Mouse (Mus musculus): Measurements from ENCODE around the gene Calb2. TPM values are rescaled to one million over a fixed set of nuclear protein-coding genes. Genes with fewer than 3 reads are reported as not detected.

Calb2 gene
- 10 to 100 TPM; 25.8 to 44.1 TPM for total RNA-seq (2021)

DNA sequence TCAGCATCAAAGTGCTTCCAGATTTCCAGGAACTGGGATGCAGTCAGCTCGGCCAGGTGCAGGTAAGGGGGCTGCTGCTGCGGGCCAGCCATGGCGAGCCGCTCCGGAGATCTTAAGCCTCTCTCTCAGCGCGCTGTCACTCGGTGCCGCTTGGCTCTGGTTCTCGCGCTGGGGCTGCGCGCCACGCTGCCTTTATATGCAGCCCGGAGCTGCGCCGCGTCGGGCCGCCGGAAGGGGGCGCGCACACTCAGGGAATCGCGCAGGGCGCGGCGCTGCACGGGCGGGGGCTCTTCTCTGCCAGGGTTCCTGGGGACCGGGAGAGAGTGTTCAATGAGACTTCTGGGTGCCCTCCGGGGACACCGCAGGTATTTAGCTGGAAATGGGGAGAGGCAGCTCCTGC lies at the start of gene Calb2:
Gene Calb2 (minus strand): TSS at position 165 of the 400 bp plus-strand sequence.
- intact Hi-C loops (cut with DNase I): loop anchor here (10.0 kb wide), 2 partner anchors 307 to 447 kb away; partner anchors contain the start of gene Vac14
- DNase-seq: peak; percentile 86

DNA sequence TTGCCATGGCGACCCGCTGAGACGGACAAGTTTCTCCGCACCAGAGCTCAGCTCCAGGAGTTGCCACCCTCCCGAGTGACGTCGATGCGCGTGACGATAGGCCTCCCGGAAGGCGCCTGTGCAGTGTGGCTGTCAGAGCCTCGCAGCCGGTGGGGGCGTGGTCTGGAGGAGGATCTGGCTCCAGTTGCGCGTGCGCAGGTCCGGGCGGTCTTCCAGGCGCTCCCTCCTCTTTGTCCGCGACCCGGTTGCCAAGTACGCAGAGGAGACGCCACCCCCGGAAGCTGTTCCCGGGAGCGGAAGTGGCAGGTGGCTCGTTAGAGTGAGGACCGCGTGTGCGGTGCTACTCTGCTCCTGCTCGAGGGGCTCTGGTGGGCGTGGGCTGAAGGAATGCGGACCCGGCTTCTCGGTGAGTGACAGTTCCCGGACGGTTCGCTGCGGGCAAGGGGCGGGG lies 49.7 kb upstream of the Calb2 start:
- DNase-seq: peak; percentile 100
- intact Hi-C loops (cut with DNase I): no loop called here

DNA sequence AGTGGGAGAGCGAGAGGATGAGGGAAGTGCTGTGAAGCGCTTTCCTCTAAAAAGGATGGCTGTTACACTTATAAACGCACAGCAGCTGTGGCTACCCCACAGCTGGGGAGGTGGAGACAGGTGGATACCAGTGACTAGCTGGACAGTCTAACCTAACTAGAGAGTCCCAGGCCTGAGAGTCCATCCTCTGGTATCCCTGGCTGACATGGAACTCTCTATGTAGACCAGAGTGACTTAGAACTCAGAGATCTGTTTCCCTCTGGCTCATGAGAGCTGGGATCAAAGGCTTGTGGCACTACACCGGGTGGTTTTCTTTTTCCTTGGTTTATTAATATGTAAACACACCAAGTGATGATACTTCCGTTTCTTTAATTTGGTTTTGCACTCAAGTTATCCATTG lies 49.2 kb upstream of the Calb2 start:
- intact Hi-C loops (cut with DNase I): no loop called here
- no peak for DNase-seq

DNA sequence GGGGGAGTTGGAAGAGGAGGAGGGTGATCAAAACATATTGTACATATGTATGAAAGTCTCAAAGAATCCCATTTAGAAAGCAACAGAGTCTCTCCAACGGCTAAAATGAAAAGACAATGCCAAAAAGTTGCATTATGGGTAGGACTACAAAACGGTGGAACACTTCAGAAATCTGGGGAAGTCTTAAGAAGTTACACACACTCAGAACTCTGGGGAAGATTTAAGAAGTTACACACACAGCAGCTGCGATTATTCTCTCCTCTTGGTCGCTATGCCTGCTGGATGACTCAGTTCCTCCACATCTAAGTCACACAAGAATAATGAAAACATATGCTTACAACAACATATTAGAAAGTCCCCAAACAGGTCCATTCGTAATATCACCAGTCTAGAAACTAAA lies 48.2 kb upstream of the Calb2 start:
- no peak for DNase-seq
- intact Hi-C loops (cut with DNase I): no loop called here

DNA sequence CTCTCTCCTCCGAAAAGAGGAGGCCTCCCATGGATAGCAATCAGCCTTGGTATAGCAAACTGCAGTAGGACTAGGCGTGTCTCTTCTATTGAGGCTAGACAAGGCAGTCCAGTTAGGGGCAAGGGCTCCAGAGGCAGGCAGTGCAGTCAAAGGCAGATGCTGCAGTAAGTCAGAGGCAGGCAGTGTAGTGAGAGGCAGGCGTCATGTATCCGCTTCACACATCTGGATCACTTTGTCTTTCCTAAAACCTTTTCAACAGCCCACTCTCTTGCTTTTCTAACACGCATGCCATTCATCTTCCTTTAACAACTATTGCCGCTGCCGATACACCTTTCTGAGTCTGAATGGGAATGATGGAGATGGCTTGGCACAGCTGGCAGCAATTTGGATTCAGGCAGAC lies 47.4 kb upstream of the Calb2 start, which contains the start of gene Cmtr2:
Gene Cmtr2 (plus strand): TSS at position 301 of the 400 bp plus-strand sequence.
- DNase-seq: no peak
- intact Hi-C loops (cut with DNase I): no loop called here

DNA sequence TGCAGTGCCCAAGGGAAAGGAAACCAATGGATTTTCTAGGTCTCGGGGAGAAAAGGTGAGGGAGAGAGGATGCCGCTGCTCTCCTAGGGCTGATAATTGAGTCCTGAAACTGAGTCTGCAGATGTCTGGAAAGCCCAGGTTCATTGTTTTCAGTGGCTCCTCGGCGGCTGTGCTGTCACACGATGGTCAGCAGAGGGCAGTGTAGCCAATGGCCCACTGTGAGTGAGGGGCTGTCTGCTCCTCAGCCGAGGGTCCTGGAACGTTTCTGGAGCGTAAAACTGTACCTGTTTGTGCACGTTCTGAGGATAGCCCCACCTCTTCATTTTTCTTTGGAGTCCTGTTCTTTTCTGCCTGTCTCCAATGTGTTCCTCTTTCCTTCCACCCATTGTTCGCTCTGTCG lies 33.8 kb upstream of the Calb2 start:
- DNase-seq: peak; percentile 32
- intact Hi-C loops (cut with DNase I): no loop called here

DNA sequence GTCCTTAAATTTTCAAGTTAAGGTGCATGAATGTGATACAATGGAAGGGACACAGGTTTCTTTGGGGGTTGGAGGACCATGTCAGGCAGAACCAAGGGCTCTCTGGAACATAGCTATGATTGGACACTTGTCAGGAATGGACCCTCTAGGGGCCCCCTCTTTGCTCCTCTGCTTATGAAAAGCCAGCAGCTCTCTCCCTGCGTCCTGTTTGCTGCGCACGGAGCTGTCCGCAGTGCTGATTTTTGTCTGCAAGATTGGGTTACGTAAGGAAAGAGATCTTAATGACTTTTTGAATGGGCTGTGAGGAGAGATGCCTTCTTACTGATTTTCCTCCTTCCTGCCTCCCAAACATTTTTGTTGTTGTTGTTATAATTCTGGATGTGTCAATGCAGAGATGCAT lies 28.7 kb upstream of the Calb2 start:
- intact Hi-C loops (cut with DNase I): no loop called here
- peak; percentile 24 for DNase-seq

DNA sequence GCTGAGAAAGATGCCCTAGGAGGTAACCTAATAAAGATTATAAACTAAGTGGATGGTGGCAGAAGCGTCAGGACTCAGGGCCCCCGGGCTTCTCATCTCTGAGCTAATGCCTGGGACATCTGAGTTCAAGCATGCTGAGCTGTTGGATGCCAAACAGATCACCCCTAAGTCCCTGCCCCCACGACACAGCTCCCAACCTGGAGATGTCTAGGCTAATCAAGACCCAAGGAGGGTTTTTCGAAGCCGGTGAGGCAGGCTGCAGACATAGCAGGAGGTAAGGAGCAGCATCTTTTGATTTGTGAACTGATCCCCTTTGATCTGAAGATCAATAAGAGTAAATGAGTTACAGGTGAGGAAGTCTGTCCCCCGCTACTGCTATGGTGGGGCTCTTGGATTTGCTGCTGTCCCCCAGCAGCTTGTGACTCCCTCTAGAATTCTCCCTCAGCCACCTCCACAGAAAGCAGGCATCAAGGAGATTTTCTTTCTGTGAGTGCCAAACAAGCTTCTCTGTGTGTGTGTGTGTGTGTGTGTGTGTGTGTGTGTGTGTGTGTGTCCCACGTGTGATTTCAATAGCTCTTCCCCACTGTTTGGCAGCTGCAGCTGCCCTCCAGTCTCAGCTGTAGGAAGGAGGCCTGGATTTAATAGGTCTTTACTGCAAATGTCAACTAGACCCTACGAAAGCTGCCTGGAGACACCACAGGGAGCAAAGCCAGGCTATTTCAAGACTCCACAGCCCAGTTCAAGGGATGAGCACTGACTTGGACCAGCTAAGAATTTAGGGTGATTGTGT lies 21.1 kb upstream of the Calb2 start:
- DNase-seq: peak; percentile 22
- intact Hi-C loops (cut with DNase I): no loop called here

DNA sequence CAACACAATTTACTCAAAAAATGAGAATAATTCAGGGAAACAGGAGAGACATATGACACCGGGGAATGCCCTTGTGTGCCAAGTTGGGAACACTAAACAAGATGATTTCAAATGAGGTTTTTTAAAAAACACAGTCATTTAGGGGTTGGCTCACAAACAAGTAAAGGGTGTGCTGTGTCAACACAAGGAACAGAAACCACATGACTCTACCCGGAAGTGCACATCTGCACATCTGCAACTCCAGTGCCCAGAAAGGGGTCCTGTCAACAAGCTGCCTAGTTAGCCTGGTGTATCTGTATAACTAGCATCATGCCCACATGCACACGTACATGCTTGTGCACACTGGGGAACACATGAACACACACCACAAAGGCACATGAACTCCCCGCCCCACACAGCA lies 17.5 kb upstream of the Calb2 start:
- intact Hi-C loops (cut with DNase I): no loop called here
- DNase-seq: no peak

DNA sequence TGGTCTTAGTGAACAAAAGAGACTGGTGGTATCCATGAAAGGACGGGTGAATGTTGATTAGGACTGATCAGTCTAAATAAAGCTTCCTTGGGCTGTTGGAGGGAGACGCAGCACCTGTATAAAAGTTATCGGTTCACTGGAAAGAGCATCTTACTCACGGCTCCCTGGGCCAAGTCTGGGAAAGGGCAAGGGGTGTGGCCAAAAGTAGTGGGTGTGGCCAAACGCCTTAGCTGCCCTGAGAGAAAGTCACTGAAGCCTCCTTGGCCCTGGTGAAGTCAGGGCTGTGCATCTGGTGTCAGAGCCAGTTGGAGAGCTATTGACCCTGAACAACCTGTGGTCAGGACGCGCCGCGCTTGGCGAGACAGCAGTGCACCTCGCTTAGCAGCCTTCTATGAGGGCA lies 15.7 kb upstream of the Calb2 start:
- intact Hi-C loops (cut with DNase I): no loop called here

DNA sequence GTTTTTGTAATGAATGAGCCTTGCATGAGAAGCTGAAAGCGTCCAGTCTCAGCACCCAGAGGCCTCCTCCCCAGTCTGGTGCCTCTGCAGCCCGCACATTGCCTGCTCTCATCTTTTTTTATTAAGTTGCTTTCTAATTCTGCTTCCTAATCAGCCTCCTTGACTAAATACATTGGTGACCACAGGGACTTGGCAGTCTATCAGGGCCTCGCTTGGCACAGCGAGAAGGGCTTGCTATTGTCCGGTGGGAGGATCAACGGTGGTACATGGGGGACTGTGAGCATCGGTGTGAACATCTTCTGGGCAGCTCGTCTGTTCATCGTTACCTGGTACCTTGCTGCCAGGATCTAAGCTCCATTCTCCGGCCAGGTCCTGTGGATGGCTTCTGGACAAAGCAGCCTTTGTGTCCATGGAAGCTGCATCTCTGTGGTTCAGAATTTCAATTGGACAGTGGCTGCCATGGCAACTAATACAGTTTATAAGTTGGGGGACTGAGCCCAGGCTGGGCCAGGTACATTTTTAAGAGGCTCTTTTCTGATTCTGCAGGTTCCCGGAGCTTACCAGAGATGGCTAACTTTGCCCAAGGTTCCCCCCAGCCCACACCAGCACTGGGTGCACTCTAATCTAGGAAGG lies 14.8 kb upstream of the Calb2 start:
- peak; percentile 57 for DNase-seq

More for the DNA sequence above, 15.7 kb upstream of the Calb2 start:
- DNase-seq: no peak

DNA sequence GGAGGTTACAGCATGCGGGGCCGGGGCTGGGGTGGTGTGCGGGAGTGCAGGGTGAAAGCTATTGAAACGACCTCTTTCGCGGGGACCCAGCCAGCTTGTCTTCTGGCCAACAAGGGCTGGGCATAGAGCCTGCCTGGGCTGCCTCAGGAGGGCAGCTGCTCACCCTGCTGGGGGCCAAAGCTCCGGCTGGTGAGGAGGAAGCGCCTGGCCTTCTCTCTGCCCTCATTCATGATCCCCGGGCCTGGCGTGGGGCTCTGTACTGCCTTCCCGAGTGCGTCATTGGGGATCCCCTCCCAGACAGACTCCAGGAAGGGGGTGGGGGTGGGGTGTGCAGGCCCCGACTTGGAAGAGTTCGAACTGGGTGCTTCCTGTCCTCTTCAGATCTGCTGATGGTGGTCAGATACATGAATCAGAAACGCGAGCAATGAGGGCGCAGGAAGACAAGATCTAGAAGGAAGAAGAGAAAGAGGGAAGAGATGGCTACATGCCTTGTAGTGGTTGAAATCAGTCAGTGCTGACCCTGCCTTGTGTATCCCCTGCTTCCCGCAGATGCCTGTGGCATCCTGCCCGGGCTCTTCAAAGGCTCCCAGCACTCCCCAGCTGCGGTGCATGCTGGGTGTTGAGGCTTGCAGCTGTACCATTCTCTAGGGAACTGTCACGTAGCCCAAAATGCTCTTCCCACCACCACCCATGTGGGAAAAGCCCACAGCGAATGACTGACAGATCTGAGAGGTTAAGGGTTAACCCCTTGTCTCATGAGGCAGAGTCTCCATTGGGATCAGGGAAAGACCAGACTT lies 9.5 kb upstream of the Calb2 start:
- intact Hi-C loops (cut with DNase I): no loop called here
- peak; percentile 88 for DNase-seq

More for the DNA sequence above, 14.8 kb upstream of the Calb2 start:
- intact Hi-C loops (cut with DNase I): no loop called here

DNA sequence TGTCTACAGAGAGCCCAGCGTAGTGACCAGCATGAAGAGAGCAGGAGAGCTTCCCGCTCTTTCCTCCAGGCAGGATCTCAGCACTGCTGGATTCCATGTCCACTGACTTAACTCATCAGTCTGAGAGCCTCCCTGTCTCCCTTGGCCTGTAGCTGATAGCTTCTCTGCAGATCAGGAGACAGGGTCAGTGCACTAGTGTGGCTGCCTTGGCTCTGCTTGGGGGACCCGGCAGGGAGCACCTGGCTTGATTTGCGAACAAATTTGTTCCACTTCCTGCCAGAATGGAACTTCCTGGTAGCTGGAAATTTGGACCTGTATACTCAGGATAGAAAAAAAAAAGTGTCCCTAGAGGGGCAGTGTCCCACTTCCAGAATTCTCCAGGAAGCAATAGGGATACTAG lies 6.8 kb upstream of the Calb2 start:
- intact Hi-C loops (cut with DNase I): no loop called here
- no peak for DNase-seq

DNA sequence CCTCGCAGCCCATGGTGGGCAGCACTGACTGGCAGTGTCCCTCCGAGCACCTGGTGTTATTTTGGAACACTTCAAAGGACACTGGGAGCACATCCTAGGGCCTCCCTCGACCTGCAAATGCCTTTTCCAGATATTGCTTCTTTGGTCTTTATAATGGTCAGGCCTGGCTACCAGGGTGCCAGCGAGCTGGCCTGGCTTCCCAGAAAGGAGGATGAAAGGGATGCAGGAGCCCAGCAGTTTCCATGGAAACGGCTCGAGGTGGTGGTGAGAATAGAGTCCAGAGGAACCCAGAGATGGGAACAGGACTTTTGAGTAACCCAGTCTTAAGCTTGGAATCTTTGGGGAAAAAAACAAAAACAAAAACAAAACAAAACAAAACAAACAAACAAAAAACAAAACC lies 4.2 kb upstream of the Calb2 start:
- intact Hi-C loops (cut with DNase I): no loop called here
- DNase-seq: no peak

DNA sequence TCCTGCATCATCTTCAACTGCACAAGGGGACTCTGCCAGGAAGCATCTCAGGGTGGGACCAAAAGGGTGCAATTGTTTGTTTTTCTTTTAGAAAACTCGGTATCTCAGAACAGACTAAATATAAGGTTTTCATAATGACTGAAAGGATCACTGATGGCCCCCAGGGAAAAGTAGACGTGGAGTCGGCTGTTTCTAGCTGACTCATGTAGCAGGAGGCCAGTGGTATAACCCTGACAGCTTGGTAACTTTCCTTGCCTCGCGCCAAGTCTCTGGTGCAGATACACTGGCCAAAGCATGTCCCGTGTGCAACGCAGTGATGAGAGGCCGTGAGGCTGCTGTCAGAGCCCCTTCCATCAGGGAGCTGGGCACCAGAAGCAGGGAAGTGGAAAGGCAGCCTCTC lies 1.7 kb downstream of the Calb2 start:
- no peak for DNase-seq
- intact Hi-C loops (cut with DNase I): loop anchor here (10.0 kb wide), 2 partner anchors 309 to 449 kb away; partner anchors contain the start of gene Vac14

DNA sequence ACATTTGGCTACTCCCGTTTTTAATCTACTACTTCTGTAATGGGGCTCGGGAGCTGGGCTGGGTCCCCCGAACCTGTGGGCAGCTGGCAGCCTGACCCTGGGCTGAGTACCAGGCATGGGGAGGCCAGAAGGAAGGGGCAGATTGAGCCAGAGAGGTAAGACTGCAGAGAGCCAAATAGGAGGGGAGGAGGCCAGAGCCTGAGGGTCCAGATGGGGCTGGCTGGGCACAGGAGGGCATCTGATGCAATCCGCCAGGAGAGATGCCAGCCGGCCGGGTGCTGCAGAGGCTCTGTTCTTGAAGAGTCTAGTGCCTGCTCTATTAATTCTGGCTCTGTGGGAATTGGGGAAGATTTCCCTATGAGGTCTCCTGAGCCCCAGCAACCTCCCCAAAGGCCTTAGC lies 6.0 kb downstream of the Calb2 start:
- intact Hi-C loops (cut with DNase I): loop anchor here (10.0 kb wide), 2 partner anchors 313 to 453 kb away; partner anchors contain the start of gene Vac14
- peak; percentile 87 for DNase-seq

DNA sequence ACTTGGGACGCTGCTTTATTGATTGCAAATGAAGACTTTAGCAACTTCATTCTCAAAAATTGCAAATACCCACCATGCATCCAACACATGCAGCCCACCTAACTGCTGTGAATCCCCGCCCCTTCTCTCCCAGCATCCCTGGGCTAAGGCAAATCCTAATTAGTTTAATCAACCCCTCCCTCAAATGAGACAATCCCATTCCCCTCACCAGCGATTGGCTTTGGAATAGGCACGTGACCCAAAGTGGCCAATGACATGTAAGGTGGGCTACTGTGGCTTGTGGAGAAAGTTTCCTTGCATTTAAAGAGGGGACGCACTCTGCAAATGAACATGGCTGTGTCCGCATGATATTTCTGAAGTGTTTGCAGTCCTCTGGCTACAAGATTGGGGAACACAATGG lies 15.1 kb downstream of the Calb2 start:
- intact Hi-C loops (cut with DNase I): no loop called here

DNA sequence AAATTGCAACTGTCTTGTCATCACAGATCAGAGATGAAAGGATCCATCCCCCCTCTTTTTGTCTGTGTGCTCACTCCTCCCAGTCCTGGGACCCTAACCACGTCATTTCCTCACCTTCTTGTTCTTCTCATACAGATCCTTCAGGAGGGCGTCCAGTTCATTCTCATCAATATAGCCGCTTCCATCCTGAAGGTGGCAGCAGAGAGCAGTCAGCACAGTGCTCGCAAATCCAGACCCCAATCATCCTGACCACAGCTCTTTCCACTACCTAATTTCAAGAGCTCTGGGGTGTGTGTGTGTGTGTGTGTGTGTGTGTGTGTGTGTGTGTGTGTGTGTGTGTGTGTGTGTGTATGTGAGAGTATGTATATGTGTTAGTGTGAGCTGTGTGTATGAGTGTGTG lies 22.5 kb downstream of the Calb2 start:
- intact Hi-C loops (cut with DNase I): no loop called here
- DNase-seq: peak; percentile 67

More for the DNA sequence above, 15.1 kb downstream of the Calb2 start:
- DNase-seq: no peak

DNA sequence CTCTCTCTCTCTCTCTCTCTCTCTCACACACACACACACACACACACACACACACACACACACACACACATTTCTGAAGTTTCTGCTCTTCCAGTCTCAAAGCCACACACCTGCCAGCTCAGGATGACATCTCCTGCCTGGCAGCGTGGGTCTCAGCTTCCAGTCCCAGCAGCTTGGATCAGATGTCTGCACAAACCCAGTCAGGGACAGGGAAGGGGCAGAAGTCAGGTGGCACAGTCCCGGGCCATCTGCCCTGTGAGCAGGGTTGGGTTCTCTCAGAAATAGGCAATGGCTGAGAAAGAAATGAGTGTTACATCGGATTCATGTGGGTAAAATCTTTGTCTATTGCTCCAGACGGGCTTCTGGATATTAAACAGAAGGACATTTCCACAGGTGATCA lies 27.2 kb downstream of the Calb2 start:
- intact Hi-C loops (cut with DNase I): no loop called here
- peak; percentile 29 for DNase-seq

DNA sequence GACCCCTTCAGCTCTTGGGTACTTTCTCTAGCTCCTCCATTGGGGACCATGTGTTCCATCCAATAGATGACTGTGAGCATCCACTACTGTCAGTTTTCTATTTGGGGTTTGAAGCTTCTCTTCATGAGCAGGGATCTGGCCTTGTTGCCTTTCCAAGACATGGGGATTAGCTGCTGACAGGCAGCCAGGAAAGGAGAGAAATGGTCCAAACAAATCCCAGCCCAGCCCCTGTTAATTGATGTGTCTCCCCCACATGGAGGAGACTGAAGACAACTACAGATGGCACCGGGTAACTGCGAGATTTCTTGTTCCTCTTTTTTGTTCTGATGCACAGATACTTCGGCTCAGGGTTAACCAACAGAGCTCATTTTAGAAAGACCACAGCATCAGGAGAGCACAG lies 27.9 kb downstream of the Calb2 start:
- peak; percentile 29 for DNase-seq
- intact Hi-C loops (cut with DNase I): no loop called here

DNA sequence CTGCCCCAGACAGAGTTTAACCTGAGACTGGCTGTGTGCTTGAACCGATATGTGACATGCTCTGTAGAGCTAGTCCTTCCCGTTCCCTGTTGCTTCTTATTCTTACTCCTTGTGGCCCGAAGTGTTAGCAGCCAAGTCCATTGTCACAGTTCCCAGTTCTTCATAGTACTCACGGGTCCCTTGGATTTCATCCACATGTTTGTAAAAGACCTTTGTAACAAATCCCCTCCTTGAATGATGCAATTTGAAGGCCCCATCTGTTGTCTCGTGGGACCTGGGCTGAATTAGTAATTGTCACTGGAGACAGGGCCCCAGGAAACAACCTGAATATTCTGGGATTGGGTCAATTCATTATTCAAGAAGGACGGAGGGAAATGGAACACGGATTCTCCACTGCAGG lies 32.5 kb downstream of the Calb2 start:
- intact Hi-C loops (cut with DNase I): no loop called here
- peak; percentile 43 for DNase-seq
